Mouse (Mus musculus) forebrain, embryonic 10.5 days (tissue): ENCODE data around the gene Dlgap1. TPM values are rescaled to one million over a fixed set of nuclear protein-coding genes. Genes with fewer than 3 reads are reported as not detected.

Experiments
- microRNA counts: library from miRNA; unstranded; fragments of <30 nt; microRNA quantifications from one replicate; lab custom pipeline; 2017
- microRNA-seq: library from miRNA; unstranded; fragments of <30 nt; microRNA quantifications from one replicate; pipeline ENCODE4, GENCODE M21; 2017
- polyA plus RNA-seq: library from polyadenylated mRNA; unstranded; fragments of >200 nt; fragmentation: Nextera tagmentation; extraction: Ambion mirVana; gene quantifications from 2 replicates; pipeline ENCODE4 v1.2.1, GENCODE M21; 2016

Gene Dlgap1
- polyA plus RNA-seq, 1 experiment from 2014 or later = 0.82 TPM

MicroRNAs within 50 kb of the gene (microRNA counts, 519-probe panel; counts per million panel counts)
- microRNA mmu-miR-1195 (lab: Ali Mortazavi, UCI) = 341 counts per million, percentile 65 among the panel's probes with 10 or more counts

Small RNA genes within 50 kb of the gene (microRNA-seq; reads per million reads assigned to microRNA genes)
- not detected for gene Mir1195
